Mouse (Mus musculus) naive thymus-derived CD4-positive, alpha-beta T cell, adult 2 months (primary cell): ENCODE results near the gene H2-M5.
A peak's percentile ranks its signal among the peaks of the same experiment; 100 is the strongest.
"Not testable (repeated sequence)": the region's sequence is repeated elsewhere in the genome, so short reads cannot be mapped to it uniquely, and the experiment has no call there.

Experiments used
- DNase-seq: peaks from one replicate; pipeline ENCODE4 v3.0.0-alpha.2; 2011; ENCODE audit warnings: low read depth

The H2-M5 gene

DNA sequence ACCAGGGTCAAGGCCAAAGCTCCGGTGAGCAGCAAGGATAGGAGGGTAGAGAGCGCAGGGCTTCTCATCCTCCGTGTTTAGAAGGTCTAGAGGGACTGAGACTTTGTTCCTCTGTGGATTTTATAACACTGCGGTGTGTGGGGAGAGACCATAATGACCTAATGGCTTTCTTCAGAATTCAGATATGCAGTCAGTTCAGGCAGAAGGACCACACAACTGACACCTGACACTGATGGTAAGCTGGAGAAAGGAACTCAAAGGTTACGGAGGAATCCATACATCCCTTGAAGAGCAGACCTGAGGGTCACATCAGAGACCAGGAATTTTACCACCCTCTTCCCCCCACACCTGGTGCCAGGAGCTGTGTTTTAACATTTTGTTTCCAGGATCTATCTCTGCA, at the start of gene H2-M5:
TSS of gene H2-M5 (minus strand) at position 101 of the 400 bp plus-strand sequence.
- no peak for DNase-seq

DNA sequence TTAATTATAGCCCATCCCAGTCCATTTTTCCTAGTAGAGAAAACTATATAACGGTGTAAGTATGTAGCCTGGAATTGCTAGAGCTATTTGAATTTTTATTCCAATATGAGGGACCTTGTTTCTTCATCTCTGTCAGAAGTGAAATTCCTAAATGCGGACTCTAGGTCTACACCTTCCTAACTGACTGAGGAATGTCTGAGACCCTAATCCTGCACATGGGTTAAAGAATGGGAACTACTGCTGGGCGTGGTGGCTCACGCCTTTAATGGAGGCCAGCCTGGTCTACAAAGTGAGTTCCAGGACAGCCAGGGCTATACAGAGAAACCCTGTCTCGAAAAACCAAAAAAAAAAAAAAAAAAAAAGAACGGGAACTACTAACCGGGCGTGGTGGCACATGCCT, 39.8 kb upstream of the H2-M5 start:
- no peak for DNase-seq

- DNase-seq = peak; percentile 81
Observed at GRCm38 (mm10) chr17:37028683-37029120, 39.4 kb upstream of the H2-M5 start.

DNA sequence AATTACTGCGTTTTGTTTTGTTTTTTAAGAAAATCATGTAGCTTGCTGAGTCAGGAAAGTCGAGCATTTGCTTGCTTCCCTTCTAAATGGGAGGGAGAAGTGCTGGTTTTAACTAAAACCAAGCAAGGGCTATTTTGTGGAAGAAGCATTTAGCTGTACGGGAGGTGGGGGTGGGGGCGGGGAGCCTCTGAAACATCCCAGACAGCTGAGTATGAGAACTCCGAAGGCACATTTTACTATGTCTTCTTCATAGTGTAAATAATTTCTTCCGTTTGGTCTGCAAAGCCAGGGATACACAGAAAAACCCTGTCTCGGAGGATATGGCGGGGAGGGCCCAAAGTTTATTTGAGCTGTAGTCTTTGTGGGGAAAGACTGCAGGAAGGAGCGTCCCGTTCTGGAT, 38.9 kb upstream of the H2-M5 start:
- DNase-seq = no peak

DNA sequence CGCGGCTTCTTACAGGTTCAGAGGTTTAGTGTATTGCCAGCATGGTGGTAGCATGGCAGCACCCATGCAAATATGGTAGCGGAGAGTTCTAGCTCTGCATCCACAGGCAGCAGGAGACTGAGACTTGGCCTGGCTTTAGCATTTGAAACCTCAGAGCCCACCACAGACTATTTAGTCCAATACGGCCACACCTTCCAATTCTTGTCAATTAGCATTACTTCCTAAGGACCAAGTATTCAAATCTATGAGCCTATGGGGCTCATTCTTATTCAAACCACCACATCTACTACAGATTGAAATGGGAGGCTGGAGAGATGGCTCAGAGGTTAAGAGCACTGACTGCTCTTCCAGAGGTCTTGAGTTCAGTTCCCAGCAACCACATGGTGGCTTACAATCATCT, 38.1 kb upstream of the H2-M5 start:
- DNase-seq = no peak

DNA sequence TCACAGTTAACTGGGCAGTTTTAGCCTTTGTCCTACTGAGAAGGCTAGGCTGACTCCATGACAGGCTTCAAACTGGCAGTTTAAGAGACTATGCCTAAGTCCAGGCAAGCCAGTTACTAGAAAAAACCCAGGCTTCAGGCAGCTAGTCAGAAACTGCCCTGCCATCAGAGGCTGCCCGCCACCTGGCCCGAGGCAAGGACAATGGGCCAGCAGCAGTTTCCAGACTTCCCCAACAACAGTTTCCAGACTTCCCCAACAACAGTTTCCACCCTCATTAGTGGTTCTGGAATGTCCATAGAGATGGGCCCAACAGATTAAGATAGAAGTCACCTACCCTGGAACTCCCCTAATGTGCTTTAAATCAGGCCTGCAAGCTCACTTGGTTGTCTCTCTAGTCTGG, 37.1 kb upstream of the H2-M5 start:
- no peak for DNase-seq

DNA sequence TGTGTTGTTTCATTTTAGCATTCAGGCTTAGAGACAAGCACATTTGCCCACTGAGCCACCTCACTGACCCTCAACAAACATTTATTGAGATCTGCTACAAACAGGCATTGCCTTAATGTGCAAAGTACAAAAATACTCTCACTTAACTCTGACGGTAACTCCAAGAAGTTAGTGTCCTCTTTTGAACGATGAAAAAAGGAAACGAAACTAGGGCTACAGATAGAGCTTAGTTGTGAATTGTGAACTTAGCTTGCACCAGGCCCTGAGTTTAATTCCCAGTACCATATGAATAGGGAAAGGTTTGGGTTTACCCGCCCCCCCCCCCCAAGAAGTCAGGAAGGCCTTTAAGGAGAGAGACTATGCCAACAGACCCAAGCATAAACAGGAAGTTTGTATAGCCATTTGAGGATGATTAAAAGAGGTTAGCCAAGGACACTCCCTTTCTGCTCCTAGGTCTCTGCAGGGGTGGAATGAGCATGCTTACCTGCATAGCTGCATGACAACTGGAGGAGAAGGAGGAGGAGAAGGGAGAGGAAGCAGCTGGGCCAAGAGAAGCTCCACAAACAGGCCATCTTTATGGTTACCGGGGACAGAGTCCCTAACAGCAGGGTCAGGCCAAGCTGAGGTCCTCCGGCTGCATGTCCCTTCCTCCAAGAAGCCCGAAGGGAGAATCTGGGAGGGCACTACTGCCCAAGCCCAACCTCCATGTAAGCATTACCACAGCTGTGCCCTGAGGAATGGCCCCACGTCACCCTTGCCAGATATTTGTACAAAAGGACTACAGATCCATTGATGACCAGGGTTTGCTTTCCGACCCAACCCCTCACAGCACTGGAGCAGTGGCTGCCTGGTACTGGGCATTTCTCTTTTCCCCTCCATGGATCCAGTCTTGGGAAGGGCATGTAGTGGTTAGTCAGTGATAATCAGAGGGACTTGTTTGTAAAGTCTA, 33.6 kb upstream of the H2-M5 start, which contains the start of gene Mog:
TSS of gene Mog (minus strand) at position 771 of the 949 bp plus-strand sequence.
- DNase-seq = no peak

- DNase-seq = not testable (repeated sequence)
Observed at GRCm38 (mm10) chr17:37019242-37019641, 29.9 kb upstream of the H2-M5 start.

- no peak for DNase-seq
Observed at GRCm38 (mm10) chr17:37018328-37018727, 29.0 kb upstream of the H2-M5 start.

DNA sequence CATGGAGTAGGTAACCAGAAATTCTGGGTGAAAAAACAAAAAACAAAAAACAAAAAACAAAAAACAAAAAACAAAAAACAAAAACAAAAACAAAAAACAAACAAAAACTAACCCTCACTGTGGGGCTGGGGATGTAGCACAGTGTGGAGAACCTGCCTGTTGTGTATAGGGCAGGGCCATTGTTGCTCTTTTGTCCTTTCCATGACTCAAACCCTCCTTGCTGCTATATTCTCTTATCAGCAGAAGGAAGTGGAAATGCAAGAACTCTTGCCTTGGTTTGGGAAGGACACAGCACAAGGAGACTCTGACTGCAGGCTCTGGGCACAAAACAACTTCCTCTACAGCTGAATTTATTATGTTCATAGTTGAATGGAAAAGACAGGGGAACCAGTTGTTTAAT, 27.0 kb upstream of the H2-M5 start:
- DNase-seq = no peak

DNA sequence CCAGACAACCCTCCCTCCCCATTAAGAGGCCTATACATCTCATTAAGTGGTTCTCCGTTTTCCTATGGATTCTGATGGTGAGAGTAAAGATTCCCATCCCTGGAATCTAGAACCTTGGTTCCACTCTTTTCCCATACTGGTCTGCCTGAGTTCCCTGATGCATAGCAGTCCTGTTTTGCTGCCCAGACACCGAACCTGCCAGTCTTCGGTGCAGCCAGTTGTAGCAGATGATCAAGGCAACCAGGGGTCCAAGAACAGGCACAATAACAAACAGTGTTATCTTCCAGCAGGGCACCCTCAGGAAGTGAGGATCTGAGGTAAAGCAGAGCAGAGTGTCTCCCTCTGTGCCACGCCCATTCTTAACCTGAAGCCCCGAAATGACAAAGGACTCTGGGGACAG, 22.8 kb upstream of the H2-M5 start:
- no peak for DNase-seq

- no peak for DNase-seq
Observed at GRCm38 (mm10) chr17:37011719-37012118, 22.4 kb upstream of the H2-M5 start.

- no peak for DNase-seq
Observed at GRCm38 (mm10) chr17:37009460-37010042, 20.2 kb upstream of the H2-M5 start.

GRCm38 (mm10) chr17:37008161-37008560, 18.8 kb upstream of the H2-M5 start:
- no peak for DNase-seq

GRCm38 (mm10) chr17:37003366-37003765, 14.0 kb upstream of the H2-M5 start:
- no peak for DNase-seq

GRCm38 (mm10) chr17:37002364-37003330, 13.3 kb upstream of the H2-M5 start:
- DNase-seq = no peak

- no peak for DNase-seq
Observed at GRCm38 (mm10) chr17:37000863-37001262, 11.5 kb upstream of the H2-M5 start, which contains the start of gene Zfp57. Zfp57 (plus strand) TSS chr17:37001163.

DNA sequence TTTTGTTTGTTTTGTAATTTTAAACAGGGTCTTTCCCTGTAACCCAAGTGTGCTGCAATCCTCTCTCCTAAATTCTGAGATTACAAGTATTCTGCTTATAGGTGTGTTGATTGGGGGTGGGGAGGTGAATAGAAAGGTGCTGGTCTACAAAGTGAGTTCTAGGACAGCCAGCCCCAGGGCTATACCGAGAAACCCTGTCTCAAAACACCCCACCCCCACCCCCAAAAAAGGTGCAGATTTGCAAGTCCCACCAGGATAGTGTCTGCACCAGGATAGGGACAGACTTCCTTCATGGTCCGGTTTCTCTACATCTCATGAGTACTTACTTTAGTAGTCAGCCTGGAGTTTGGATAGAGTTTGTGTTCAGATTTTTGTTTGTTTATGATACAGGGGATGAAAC, 9.1 kb upstream of the H2-M5 start:
- no peak for DNase-seq

- peak; percentile 80 for DNase-seq
Observed at GRCm38 (mm10) chr17:36997033-36997735, 7.8 kb upstream of the H2-M5 start.

DNA sequence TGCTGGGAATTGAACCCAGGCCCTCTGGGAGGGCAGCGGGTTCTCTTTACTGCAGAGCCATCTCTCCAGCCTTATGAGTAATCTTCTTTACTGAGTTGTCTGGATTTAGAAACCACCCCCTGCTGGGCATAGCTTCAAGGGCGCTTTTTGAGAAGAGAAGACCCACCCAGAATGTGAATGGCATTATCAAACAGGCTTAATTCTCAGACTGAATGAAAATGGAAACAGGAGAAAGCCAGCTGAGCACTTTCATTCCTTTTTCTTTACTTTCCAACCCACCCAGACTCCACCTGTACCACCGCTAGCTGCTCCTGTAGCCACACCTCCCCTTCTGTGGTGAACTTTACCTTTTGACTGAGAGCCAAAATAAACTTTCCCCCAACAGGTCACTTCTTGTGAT, 6.1 kb upstream of the H2-M5 start:
- DNase-seq = no peak

DNA sequence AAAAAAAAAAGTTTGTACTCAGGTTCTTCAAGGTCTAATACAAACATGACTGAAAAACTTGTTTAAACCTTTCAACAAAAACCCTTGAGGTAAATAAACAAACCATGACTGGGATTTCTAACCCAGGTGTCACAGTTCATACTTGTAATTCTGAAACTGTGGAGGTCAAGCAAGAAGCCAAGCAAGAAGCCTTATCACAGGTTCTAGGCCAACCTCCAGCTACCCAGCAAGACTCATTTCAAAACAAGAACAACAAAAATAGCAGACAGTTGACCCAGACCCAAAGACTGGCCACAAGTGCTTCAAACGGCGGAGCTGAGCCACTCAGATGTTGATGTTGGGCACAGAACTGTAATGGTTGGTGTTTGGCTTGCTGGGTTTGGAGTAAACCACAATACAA, 5.2 kb upstream of the H2-M5 start:
- no peak for DNase-seq
